Mouse (Mus musculus) heart, adult 2 months (tissue): ENCODE measurements around the gene Cldn12.

Experiments used
- CTCF ChIP-seq: fragments of 200-600 bp; IDR thresholded peaks from 2 replicates; pipeline ENCODE4 v1.8.1; 2022; ENCODE audit warnings: antibody characterized with exemption, mild to moderate bottlenecking, moderate library complexity
- EP300 ChIP-seq: fragments of 200-500 bp; IDR thresholded peaks from 2 replicates; pipeline ENCODE4 v1.6.1; 2011; ENCODE audit warnings: low read depth, low read length, control low read depth; ENCODE audit not compliant: insufficient read depth
- POLR2A ChIP-seq: fragments of 200-500 bp; IDR thresholded peaks from 2 replicates; pipeline ENCODE4 v1.6.1; 2011; ENCODE audit warnings: mild to moderate bottlenecking, low read depth, low read length, control low read depth; ENCODE audit not compliant: insufficient read depth

GRCm38 (mm10) chr5:5559798-5560197 is 45.0 kb upstream of the Cldn12 start:
- TF ChIP-seq EP300 = no peak
- no peak for TF ChIP-seq POLR2A
- no peak for TF ChIP-seq CTCF
